Mouse (Mus musculus): Measurements from ENCODE around the gene Bcl11a. TPM values are rescaled to one million over a fixed set of nuclear protein-coding genes. Genes with fewer than 3 reads are reported as not detected.
"Not testable (repeated sequence)": the region's sequence is repeated elsewhere in the genome, so short reads cannot be mapped to it uniquely, and the experiment has no call there.

Gene Bcl11a
- total RNA-seq, 1 experiment: 3.1 TPM

DNA sequence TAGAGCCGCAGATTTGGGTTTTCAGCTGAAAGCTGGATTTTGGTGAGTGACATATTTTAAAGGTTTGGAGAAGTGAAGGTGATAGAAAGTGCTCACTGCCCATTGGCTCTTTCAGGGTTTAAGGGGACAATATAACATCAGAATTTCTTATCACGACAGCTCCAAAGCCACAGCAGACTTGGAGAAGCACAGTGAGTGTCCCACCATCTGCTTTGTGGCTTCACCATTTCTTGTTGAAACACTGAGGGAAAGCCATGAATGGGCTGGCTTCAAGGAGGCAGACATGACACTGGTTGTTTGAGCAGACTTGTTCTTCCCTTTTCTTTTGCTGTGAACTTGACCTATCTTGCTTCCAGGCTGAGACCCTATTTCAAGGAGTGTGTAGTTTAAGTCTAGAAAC, 46.1 kb downstream of the Bcl11a start:
- Histone ChIP-seq H3K36me3 (ENCODE audit: control insufficient read depth, insufficient read depth, low read length, poor library complexity, severe bottlenecking) (no peaks in the 10 kb centered on the region), H3K4me1 (ENCODE audit: control insufficient read depth in 2 of 2, insufficient read depth in 2 of 2, low read length in 2 of 2, poor library complexity in 1 of 2) (peaks cover 0 to 2% of the 10 kb centered on the region in 2 experiments; a peak in 1 of 4 replicates)
- no peak for TF ChIP-seq MAFK (IDR thresholded peaks at IDR 0.05; ENCODE audit: insufficient read depth, low read depth, low read length)
- TF ChIP-seq HCFC1 (IDR thresholded peaks at IDR 0.05; ENCODE audit: borderline replicate concordance, insufficient read depth, low read length): no peak
- TF ChIP-seq CHD2 (IDR thresholded peaks at IDR 0.05; ENCODE audit: low read depth, low read length): no peak
- no peak for TF ChIP-seq ZC3H11A (IDR thresholded peaks at IDR 0.05; ENCODE audit: borderline replicate concordance, low read depth, low read length)
- no peak for TF ChIP-seq ZNF384 (IDR thresholded peaks at IDR 0.05; ENCODE audit: low read depth, low read length)

DNA sequence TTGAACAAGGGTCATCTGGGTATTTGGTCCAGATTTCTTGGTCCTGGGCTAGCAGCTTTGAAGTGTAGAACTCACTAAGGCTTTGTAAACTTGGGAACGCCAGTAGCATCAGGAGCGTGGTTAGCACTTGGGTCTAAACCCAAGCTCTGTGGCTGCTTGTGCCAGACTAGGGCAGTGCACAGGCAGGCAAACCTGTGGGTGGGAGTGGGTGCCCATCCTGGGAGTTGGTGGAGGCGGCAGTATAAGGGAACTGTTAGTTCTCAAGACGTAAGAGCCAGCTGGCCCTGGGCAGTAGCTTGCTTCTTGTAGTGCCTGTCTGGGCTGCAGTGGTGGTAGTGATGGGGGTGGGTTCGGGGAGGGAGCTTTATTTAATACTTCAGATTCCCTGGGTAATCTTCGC, 47.2 kb downstream of the Bcl11a start:
- Histone ChIP-seq H3K9me3 (ENCODE audit: control insufficient read depth, insufficient read depth, low read depth, low read length) (no peaks in the 10 kb centered on the region), H3K4me3 (ENCODE audit: insufficient read depth in 1 of 2, low read depth in 1 of 2, low read length in 2 of 2, poor library complexity in 1 of 2, severe bottlenecking in 1 of 2) (no peak overlapping the region)
- in situ Hi-C loops (cut with MboI; ENCODE audit: low sequenced_read_pairs in 2 of 2, unreplicated experiment in 2 of 2): no loop called here

More for the DNA sequence above, 46.1 kb downstream of the Bcl11a start:
- Histone ChIP-seq H3K4me3 (ENCODE audit: insufficient read depth in 1 of 2, low read depth in 1 of 2, low read length in 2 of 2, poor library complexity in 1 of 2, severe bottlenecking in 1 of 2) (no peak overlapping the region), H3K9ac (ENCODE audit: insufficient read depth, low read depth, low read length, poor library complexity, severe bottlenecking) (no peak overlapping the region), H3K9me3 (ENCODE audit: control insufficient read depth, insufficient read depth, low read depth, low read length) (no peaks in the 10 kb centered on the region), H3K27ac (ENCODE audit: insufficient read depth, low read depth, low read length, poor library complexity, severe bottlenecking) (no peak overlapping the region)
- DNase-seq (ENCODE audit: low read depth, low spot score): no peak
- in situ Hi-C loops (cut with MboI; ENCODE audit: low sequenced_read_pairs in 2 of 2, unreplicated experiment in 2 of 2): no loop called here

DNA sequence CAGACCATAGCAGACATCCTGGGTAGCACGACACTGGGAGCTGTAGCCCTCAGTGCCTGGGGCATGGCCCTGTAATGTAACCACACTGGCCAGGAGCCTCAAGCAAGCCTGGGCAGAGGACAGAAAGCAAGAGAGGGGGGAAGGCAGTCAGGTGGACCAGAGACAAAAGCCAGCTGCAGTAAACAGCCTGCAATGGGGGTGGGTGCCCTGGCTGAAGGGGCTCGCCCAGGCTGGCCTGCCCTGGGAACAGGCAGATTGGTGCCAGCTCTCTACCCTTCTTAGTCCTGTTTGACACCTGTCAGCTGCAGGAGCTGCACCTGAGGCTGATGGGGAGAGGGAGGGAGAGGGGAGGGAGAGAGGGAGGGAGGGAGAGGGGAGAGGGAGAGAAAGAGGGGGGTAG, 50.1 kb downstream of the Bcl11a start:
- H3K4me3 ChIP-seq (ENCODE audit: insufficient read depth in 1 of 2, low read depth in 1 of 2, low read length in 2 of 2, poor library complexity in 1 of 2, severe bottlenecking in 1 of 2): no peak overlapping the region
- H3K27ac ChIP-seq (ENCODE audit: insufficient read depth, low read depth, low read length, poor library complexity, severe bottlenecking): no peak overlapping the region
- in situ Hi-C loops (cut with MboI; ENCODE audit: low sequenced_read_pairs in 2 of 2, unreplicated experiment in 2 of 2): no loop called here
- H3K9me3 ChIP-seq (ENCODE audit: control insufficient read depth, insufficient read depth, low read depth, low read length): no peaks in the 10 kb centered on the region
- no peaks in the 10 kb centered on the region for H3K36me3 ChIP-seq (ENCODE audit: control insufficient read depth, insufficient read depth, low read length, poor library complexity, severe bottlenecking)
- no peak overlapping the region for H3K9ac ChIP-seq (ENCODE audit: insufficient read depth, low read depth, low read length, poor library complexity, severe bottlenecking)
- peaks cover 2% of the 10 kb centered on the region in 2 experiments; a peak in 1 of 4 replicates for H3K4me1 ChIP-seq (ENCODE audit: control insufficient read depth in 2 of 2, insufficient read depth in 2 of 2, low read length in 2 of 2, poor library complexity in 1 of 2)
- no peak for TF ChIP-seq HCFC1 (IDR thresholded peaks at IDR 0.05; ENCODE audit: borderline replicate concordance, insufficient read depth, low read length)
- no peak for DNase-seq (ENCODE audit: low read depth, low spot score)

More for the DNA sequence above, 47.2 kb downstream of the Bcl11a start:
- peaks cover 2% of the 10 kb centered on the region in 2 experiments; a peak in 1 of 4 replicates for H3K4me1 ChIP-seq (ENCODE audit: control insufficient read depth in 2 of 2, insufficient read depth in 2 of 2, low read length in 2 of 2, poor library complexity in 1 of 2)
- H3K9ac ChIP-seq (ENCODE audit: insufficient read depth, low read depth, low read length, poor library complexity, severe bottlenecking): no peak overlapping the region
- no peak for DNase-seq (ENCODE audit: low read depth, low spot score)
- H3K27ac ChIP-seq (ENCODE audit: insufficient read depth, low read depth, low read length, poor library complexity, severe bottlenecking): no peak overlapping the region
- TF ChIP-seq ZNF384 (IDR thresholded peaks at IDR 0.05; ENCODE audit: low read depth, low read length): no peak
- no peak for TF ChIP-seq CHD2 (IDR thresholded peaks at IDR 0.05; ENCODE audit: low read depth, low read length)
- TF ChIP-seq MAFK (IDR thresholded peaks at IDR 0.05; ENCODE audit: insufficient read depth, low read depth, low read length): no peak
- no peak for TF ChIP-seq ZC3H11A (IDR thresholded peaks at IDR 0.05; ENCODE audit: borderline replicate concordance, low read depth, low read length)
- TF ChIP-seq HCFC1 (IDR thresholded peaks at IDR 0.05; ENCODE audit: borderline replicate concordance, insufficient read depth, low read length): no peak
- no peaks in the 10 kb centered on the region for H3K36me3 ChIP-seq (ENCODE audit: control insufficient read depth, insufficient read depth, low read length, poor library complexity, severe bottlenecking)

DNA sequence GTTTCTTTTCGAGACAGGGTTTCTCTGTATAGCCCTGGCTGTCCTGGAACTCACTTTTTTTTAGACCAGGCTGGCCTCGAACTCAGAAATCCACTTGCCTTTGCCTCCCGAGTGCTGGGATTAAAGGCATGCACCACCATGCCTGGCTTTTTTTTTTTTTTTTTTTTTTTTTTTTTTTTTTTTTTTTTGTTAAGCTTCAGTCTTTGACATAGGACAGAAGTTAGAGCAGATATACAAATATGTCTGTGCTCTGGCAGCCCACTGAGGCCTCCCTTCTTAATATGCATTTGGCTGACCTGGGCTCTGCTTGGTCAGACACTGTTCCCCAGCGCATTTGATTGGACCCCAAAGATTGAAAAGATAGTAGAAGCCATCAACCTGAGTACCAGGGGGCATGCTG, 51.0 kb downstream of the Bcl11a start:
- H3K27ac ChIP-seq (ENCODE audit: insufficient read depth, low read depth, low read length, poor library complexity, severe bottlenecking); H3K36me3 ChIP-seq (ENCODE audit: control insufficient read depth, insufficient read depth, low read length, poor library complexity, severe bottlenecking); DNase-seq (ENCODE audit: low read depth, low spot score); H3K9ac ChIP-seq (ENCODE audit: insufficient read depth, low read depth, low read length, poor library complexity, severe bottlenecking); H3K4me3 ChIP-seq (ENCODE audit: insufficient read depth in 1 of 2, low read depth in 1 of 2, low read length in 2 of 2, poor library complexity in 1 of 2, severe bottlenecking in 1 of 2); in situ Hi-C loops (cut with MboI; ENCODE audit: low sequenced_read_pairs in 2 of 2, unreplicated experiment in 2 of 2); H3K9me3 ChIP-seq (ENCODE audit: control insufficient read depth, insufficient read depth, low read depth, low read length); H3K4me1 ChIP-seq (ENCODE audit: control insufficient read depth in 2 of 2, insufficient read depth in 2 of 2, low read length in 2 of 2, poor library complexity in 1 of 2): not testable (repeated sequence)
- peak; percentile 60; the same call in 1 of the 2 replicates for TF ChIP-seq ZNF384 (IDR thresholded peaks at IDR 0.05; ENCODE audit: low read depth, low read length)

DNA sequence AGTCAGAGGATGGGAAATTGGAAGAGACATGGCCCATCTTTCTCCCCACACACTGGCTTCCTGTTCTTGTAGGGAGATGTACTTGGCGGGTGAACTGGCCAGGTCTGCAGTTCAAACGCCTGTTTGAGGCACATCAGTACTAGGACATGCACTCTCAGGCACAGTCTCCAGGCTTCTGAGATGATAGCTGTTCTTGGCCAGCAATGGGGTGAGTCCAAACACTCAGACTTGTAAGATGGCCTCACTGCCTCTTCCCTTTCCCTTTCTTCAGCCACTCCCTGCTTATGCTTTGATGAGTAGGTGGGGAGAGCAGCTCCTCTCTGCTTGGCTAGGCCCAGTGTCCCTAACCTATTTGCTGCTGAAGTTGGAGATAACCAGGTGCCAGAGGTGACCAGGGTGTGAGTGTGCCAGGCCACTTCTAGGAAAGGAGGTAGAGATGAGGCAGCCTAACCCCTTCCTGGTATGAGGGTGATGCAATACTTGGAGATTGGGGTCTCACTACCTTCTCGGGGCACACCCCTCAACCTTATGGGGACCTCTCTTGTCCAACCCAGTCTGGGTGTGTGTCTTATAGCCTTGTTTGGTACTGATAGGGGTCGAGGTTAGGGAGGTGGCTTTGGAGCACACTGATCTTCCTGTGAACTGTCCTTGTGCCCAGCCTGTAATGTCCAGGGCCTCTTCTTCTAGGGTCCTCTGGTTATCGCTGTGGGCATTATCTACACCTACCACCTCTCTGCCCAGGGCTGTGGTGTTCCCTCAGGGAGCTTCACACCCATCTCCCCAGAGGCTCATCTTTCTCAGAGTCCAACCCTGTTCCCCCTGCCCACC, 51.7 kb downstream of the Bcl11a start:
- no peak for TF ChIP-seq ZNF384 (IDR thresholded peaks at IDR 0.05; ENCODE audit: low read depth, low read length)
- no peak for TF ChIP-seq HCFC1 (IDR thresholded peaks at IDR 0.05; ENCODE audit: borderline replicate concordance, insufficient read depth, low read length)
- no peak for TF ChIP-seq MAFK (IDR thresholded peaks at IDR 0.05; ENCODE audit: insufficient read depth, low read depth, low read length)
- no peak for TF ChIP-seq ZC3H11A (IDR thresholded peaks at IDR 0.05; ENCODE audit: borderline replicate concordance, low read depth, low read length)
- TF ChIP-seq CHD2 (IDR thresholded peaks at IDR 0.05; ENCODE audit: low read depth, low read length): no peak
- no peaks in the 10 kb centered on the region for H3K36me3 ChIP-seq (ENCODE audit: control insufficient read depth, insufficient read depth, low read length, poor library complexity, severe bottlenecking)

More for the DNA sequence above, 51.7 kb downstream of the Bcl11a start:
- in situ Hi-C loops (cut with MboI; ENCODE audit: low sequenced_read_pairs in 2 of 2, unreplicated experiment in 2 of 2): no loop called here
- DNase-seq (ENCODE audit: low read depth, low spot score): no peak
- Histone ChIP-seq H3K4me3 (ENCODE audit: insufficient read depth in 1 of 2, low read depth in 1 of 2, low read length in 2 of 2, poor library complexity in 1 of 2, severe bottlenecking in 1 of 2) (no peak overlapping the region), H3K27ac (ENCODE audit: insufficient read depth, low read depth, low read length, poor library complexity, severe bottlenecking) (no peak overlapping the region), H3K9ac (ENCODE audit: insufficient read depth, low read depth, low read length, poor library complexity, severe bottlenecking) (no peak overlapping the region), H3K4me1 (ENCODE audit: control insufficient read depth in 2 of 2, insufficient read depth in 2 of 2, low read length in 2 of 2, poor library complexity in 1 of 2) (peaks cover 0 to 2% of the 10 kb centered on the region in 2 experiments; a peak in 1 of 4 replicates), H3K9me3 (ENCODE audit: control insufficient read depth, insufficient read depth, low read depth, low read length) (no peaks in the 10 kb centered on the region)

Measured in ES-E14 (cell line).